Mouse (Mus musculus): ENCODE measurements at regions not wholly inside any gene's neighbourhood (a gene's known extent, or its start where the extent isn't known, plus 50 kb on each side); places are given as distances from the start of the nearest gene placed in this dataset.

DNA sequence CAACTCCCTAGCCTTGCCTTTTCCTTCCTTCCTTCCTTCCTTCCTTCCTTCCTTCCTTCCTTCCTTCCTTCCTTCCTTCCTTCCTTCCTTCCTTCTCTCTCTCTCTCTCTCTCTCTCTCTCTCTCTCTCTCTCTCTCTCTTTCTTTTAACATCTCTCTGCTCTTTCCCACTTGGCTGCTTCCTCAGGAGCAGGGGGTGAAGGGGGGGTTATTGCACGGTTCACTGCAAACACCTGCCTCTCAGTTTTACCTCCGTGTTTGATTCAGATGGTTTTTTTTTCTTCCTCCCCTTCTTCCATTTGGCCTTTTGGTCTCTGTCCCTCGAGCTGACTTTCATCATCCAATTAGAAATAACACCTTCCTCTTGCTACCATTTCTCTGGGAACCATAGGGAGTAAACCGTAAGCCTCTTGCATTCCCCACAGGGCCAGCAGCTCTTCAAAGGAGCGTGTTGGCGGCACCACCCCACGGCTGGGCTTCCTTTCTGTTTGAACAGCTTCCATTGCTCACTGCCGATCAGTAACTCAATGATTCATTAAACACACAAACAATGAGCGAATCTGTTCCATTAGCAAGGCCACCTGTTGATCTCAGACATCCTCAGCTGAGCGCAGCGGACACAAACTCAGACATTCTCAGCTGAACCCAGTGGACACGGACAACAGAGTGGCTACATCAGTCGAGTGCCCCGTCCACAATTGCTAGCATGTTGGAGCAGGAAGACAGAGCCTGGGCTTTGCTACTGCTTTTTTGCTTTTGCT, 318.4 kb upstream of the Gm15217 start:
- 11% methylated on average over 14 of the region's 14 CpGs for WGBS
- no peak for ATAC-seq (ENCODE audit: borderline replicate concordance, extremely low read depth, low FRiP score, low TSS enrichment)
- peak overlapping the region; percentile 49 for H3K4me2 ChIP-seq

DNA sequence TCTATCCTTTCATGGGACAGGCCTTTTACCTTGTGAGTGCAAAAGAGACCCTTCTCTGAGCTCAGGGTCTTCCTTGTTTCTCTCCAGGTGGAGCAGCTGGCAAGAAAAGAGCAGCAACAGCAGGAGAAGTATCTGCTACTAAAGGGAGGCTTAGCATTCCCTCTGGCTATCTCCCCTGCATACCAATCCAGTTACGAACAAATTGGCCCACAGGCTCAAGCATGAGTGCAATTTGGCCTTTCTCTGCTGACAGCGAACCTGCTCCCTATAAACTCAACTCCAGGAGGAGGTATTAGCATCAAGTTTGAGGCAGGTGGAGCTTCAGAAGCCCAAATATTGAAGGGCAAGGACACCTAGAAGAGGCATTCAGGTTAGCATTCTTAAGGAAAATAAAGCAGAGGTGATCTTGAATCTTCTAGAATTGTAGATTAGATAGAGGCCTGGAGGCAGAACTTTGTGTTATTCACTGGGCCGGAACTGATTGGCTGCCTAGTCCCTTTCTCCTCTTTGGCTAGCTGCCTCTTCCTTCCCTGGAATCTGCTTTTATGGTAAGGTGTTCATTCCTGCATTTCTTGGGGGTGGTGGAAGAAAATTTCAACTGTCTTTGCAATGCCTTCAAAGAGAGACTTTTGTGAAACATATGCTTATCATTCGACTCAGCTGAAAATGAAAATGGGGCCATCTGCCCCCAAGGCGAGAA, 312.0 kb upstream of the Gm15217 start:
- Histone ChIP-seq H3K9ac (no peak overlapping the region), H3K27me3 (no peaks in the 10 kb centered on the region), H3K4me1 (no peaks in the 10 kb centered on the region), H3K4me3 (no peak overlapping the region), H3K27ac (no peak overlapping the region), H3K4me2 (no peak overlapping the region), H3K9me3 (no peaks in the 10 kb centered on the region), H3K36me3 (no peaks in the 10 kb centered on the region)
- no peak for ATAC-seq (ENCODE audit: borderline replicate concordance, extremely low read depth, low FRiP score, low TSS enrichment)
- WGBS = 75% methylated on average over 5 of the region's 5 CpGs

More for the DNA sequence above, 318.4 kb upstream of the Gm15217 start:
- no peak overlapping the region for H3K27ac ChIP-seq
- H3K4me3 ChIP-seq = peak overlapping the region; percentile 27
- no peaks in the 10 kb centered on the region for H3K36me3 ChIP-seq
- no peaks in the 10 kb centered on the region for H3K9me3 ChIP-seq
- H3K27me3 ChIP-seq = no peaks in the 10 kb centered on the region
- peaks cover 4% of the 10 kb centered on the region; the same call in 1 of the 2 replicates for H3K4me1 ChIP-seq
- peak overlapping the region; percentile 1; the same call in 1 of the 2 replicates for H3K9ac ChIP-seq

DNA sequence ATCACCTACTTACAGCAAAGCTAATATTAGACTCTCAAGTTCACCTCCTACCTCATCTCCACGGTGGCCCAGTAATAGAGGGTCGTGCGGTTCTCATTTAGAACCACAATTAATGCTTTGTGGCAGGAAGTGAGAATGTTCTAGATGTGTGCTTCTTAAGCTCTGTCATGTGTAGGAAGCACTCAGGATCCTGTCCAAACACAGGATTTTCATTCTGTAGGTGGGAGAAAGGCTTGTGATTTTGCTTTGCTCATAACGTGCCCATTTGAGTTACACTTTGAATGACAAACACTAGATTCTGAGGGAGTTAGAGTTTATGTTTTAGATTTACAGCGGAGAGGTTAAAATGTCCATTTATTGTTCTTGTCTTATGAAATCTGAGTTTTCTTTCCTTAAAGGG, 308.0 kb upstream of the Gm15217 start:
- Histone ChIP-seq H3K9ac (no peak overlapping the region), H3K9me3 (no peaks in the 10 kb centered on the region), H3K4me3 (no peak overlapping the region), H3K27me3 (no peaks in the 10 kb centered on the region), H3K4me2 (no peak overlapping the region), H3K36me3 (no peaks in the 10 kb centered on the region), H3K4me1 (peaks cover 12% of the 10 kb centered on the region), H3K27ac (no peak overlapping the region)
- ATAC-seq (ENCODE audit: borderline replicate concordance, extremely low read depth, low FRiP score, low TSS enrichment) = no peak
- 63% methylated on average over 5 of the region's 5 CpGs for WGBS

- H3K9me3 ChIP-seq = no peaks in the 10 kb centered on the region
- no peak overlapping the region for H3K4me3 ChIP-seq
- no peak overlapping the region for H3K9ac ChIP-seq
- H3K4me1 ChIP-seq = peaks cover 12% of the 10 kb centered on the region
- no peaks in the 10 kb centered on the region for H3K27me3 ChIP-seq
- no peaks in the 10 kb centered on the region for H3K36me3 ChIP-seq
- no peak for ATAC-seq (ENCODE audit: borderline replicate concordance, extremely low read depth, low FRiP score, low TSS enrichment)
- H3K27ac ChIP-seq = no peak overlapping the region
- 87% methylated on average over 2 of the region's 2 CpGs for WGBS
- H3K4me2 ChIP-seq = no peak overlapping the region
These were observed 302.5 kb upstream of the Gm15217 start for GRCm38 (mm10) chr14:46076738-46077137.

DNA sequence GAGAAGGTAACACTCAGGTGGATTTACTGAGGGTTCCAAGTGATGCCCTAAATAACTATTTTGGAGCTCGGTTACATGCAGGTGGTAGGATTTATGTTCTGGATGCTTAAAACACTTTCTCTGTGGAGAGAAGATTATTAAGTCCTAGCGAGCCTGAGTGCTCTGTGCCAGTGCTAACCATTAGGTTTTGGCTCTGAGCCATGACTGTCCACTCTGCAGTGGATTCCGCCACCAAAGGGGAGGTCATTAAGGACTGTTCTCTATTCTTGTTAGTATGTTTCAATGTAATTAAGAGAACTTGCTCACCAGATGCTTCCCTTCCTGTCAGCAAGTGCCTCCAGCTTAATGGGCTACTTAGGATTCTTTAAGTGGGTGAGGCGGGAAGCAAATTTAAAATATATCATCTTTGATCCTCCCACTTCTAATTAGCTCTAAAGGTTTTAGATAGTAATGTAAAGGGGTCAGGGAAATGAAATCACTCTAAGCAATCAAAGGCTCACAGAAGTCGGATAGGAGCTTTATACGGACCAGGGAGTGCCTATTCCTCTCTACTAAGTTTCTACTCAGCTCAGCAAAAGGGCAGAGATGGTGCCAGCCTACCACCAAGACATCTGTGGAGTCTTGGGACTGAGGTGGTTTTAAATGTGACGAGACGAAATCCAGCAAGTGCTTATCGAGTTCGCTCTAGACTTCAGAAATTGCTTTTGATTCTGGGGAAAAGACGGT, 301.6 kb upstream of the Gm15217 start:
- Histone ChIP-seq H3K36me3 (no peaks in the 10 kb centered on the region), H3K4me3 (no peak overlapping the region), H3K9ac (no peak overlapping the region), H3K4me1 (peaks cover 12% of the 10 kb centered on the region), H3K27me3 (no peaks in the 10 kb centered on the region), H3K9me3 (no peaks in the 10 kb centered on the region), H3K4me2 (no peak overlapping the region), H3K27ac (no peak overlapping the region)
- WGBS = 62% methylated on average over 11 of the region's 11 CpGs
- no peak for ATAC-seq (ENCODE audit: borderline replicate concordance, extremely low read depth, low FRiP score, low TSS enrichment)

DNA sequence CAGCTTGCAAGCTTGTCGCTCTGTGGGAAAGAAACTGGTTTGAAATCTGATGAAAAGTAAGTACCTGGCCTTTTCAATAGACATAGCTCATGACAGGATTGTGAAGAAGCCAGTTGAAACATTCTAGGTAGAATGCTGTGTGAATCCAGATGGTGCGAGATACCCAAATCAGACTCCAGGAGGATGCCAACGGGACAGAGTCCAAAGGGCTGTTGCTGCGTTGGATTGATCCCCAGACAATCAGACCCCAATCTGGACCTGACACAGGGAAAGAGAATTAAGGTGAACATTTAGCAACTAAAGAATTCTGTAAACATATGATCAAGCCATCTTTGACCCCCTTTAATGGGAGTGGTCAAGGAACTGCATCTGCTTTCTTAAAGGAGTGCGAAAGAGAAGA, 296.6 kb upstream of the Gm15217 start:
- H3K9ac ChIP-seq = no peak overlapping the region
- H3K27me3 ChIP-seq = no peaks in the 10 kb centered on the region
- H3K4me2 ChIP-seq = no peak overlapping the region
- no peak overlapping the region for H3K27ac ChIP-seq
- H3K9me3 ChIP-seq = no peaks in the 10 kb centered on the region
- no peaks in the 10 kb centered on the region for H3K36me3 ChIP-seq
- ATAC-seq (ENCODE audit: borderline replicate concordance, extremely low read depth, low FRiP score, low TSS enrichment) = no peak
- 86% methylated on average over 5 of the region's 5 CpGs for WGBS
- no peaks in the 10 kb centered on the region for H3K4me1 ChIP-seq
- no peak overlapping the region for H3K4me3 ChIP-seq

GRCm38 (mm10) chr14:46088968-46089691, 290.1 kb upstream of the Gm15217 start:
- WGBS = 39% methylated on average over 12 of the region's 12 CpGs
- no peaks in the 10 kb centered on the region for H3K36me3 ChIP-seq
- H3K9ac ChIP-seq = no peak overlapping the region
- peaks cover 14% of the 10 kb centered on the region; the same call in 1 of the 2 replicates for H3K4me1 ChIP-seq
- H3K27me3 ChIP-seq = no peaks in the 10 kb centered on the region
- H3K27ac ChIP-seq = peak overlapping the region; percentile 48
- ATAC-seq (ENCODE audit: borderline replicate concordance, extremely low read depth, low FRiP score, low TSS enrichment) = peak; percentile 86
- H3K4me3 ChIP-seq = no peak overlapping the region
- no peak overlapping the region for H3K4me2 ChIP-seq
- H3K9me3 ChIP-seq = no peaks in the 10 kb centered on the region

GRCm38 (mm10) chr14:46115950-46116349, 263.3 kb upstream of the Gm15217 start:
- no peaks in the 10 kb centered on the region for H3K36me3 ChIP-seq
- no peak overlapping the region for H3K4me2 ChIP-seq
- 74% methylated on average over 3 of the region's 3 CpGs for WGBS
- no peak overlapping the region for H3K9ac ChIP-seq
- H3K4me1 ChIP-seq = no peaks in the 10 kb centered on the region
- no peak overlapping the region for H3K4me3 ChIP-seq
- ATAC-seq (ENCODE audit: borderline replicate concordance, extremely low read depth, low FRiP score, low TSS enrichment) = no peak
- no peaks in the 10 kb centered on the region for H3K9me3 ChIP-seq
- H3K27ac ChIP-seq = no peak overlapping the region
- H3K27me3 ChIP-seq = no peaks in the 10 kb centered on the region

DNA sequence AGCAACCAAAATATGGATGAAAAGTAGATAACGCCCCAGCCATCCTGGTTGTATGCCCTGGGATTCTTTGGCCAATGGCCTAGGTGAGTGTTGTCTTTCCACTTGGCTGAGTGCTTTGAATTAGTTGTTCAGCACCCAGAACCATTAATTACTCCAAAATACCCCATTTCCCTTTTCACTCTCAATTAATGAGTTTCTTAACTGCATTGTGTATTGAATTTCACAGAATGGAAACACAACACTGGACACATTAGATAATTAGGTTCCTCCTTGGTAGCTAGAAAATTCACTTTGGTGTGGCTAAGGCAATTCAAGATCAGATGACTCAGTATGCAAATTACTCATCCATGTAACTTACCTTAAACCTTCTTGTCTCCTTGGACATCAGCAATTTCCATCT, 252.7 kb upstream of the Gm15217 start:
- 89% methylated on average over 1 of the region's 1 CpGs for WGBS
- Histone ChIP-seq H3K4me1 (no peaks in the 10 kb centered on the region), H3K36me3 (no peaks in the 10 kb centered on the region), H3K4me3 (no peak overlapping the region), H3K27ac (no peak overlapping the region), H3K4me2 (no peak overlapping the region), H3K9me3 (no peaks in the 10 kb centered on the region), H3K9ac (no peak overlapping the region), H3K27me3 (no peaks in the 10 kb centered on the region)
- ATAC-seq (ENCODE audit: borderline replicate concordance, extremely low read depth, low FRiP score, low TSS enrichment) = no peak

DNA sequence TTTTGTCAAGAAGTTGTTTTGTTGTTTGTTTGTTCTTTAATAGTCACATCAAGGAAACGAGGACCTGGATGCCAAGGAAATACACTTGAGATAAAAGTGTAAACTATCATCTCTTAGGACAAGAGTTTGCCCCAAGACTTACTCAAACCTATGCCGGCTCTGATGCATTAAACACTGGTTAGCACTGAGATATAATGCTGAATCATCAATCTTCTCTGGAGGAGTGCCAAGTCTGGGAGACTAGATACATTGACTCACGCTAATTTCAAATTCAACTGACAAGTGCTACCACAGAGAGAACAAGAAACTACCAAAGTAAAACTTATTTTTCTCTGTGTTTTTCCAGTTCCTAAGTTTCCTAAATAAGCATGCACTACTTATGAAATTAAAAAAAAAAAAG, 249.5 kb upstream of the Gm15217 start:
- H3K9ac ChIP-seq = no peak overlapping the region
- H3K4me1 ChIP-seq = no peaks in the 10 kb centered on the region
- no peaks in the 10 kb centered on the region for H3K27me3 ChIP-seq
- no peaks in the 10 kb centered on the region for H3K9me3 ChIP-seq
- H3K4me2 ChIP-seq = no peak overlapping the region
- H3K4me3 ChIP-seq = no peak overlapping the region
- ATAC-seq (ENCODE audit: borderline replicate concordance, extremely low read depth, low FRiP score, low TSS enrichment) = no peak
- no peaks in the 10 kb centered on the region for H3K36me3 ChIP-seq
- no peak overlapping the region for H3K27ac ChIP-seq
- WGBS = 32% methylated on average over 3 of the region's 3 CpGs

GRCm38 (mm10) chr14:46144175-46144574, 235.0 kb upstream of the Gm15217 start:
- Histone ChIP-seq H3K36me3 (no peaks in the 10 kb centered on the region), H3K9ac (no peak overlapping the region), H3K9me3 (no peaks in the 10 kb centered on the region), H3K4me2 (no peak overlapping the region), H3K27ac (no peak overlapping the region), H3K4me1 (peaks cover 11% of the 10 kb centered on the region; the same call in 1 of the 2 replicates), H3K4me3 (no peak overlapping the region), H3K27me3 (no peaks in the 10 kb centered on the region)
- ATAC-seq (ENCODE audit: borderline replicate concordance, extremely low read depth, low FRiP score, low TSS enrichment) = no peak
- WGBS = 9% methylated on average over 4 of the region's 4 CpGs

Data from lung, embryonic 15.5 days (tissue).